Mouse (Mus musculus) intestine, embryonic 15.5 days (tissue): Measurements from ENCODE around the gene Ablim1. TPM values are rescaled to one million over a fixed set of nuclear protein-coding genes. Genes with fewer than 3 reads are reported as not detected.
A peak's percentile ranks its signal among the peaks of the same experiment; 100 is the strongest.

ENCODE experiments used
- ATAC-seq: fragments of 200-750 bp; cut with Nextera tagmentation; 2 replicates; pipeline ENCODE4 v1.8.0; 2017; ENCODE audit warnings: moderate TSS enrichment, moderate library complexity
- H3K27ac ChIP-seq: fragments of 300-500 bp; sonication (generic); 2 replicates; pipeline ENCODE4 v1.5.1; 2015; ENCODE audit warnings: mild to moderate bottlenecking, inconsistent platforms
- H3K27me3 ChIP-seq: fragments of 300-500 bp; sonication (generic); replicated peaks from 2 replicates; pipeline ENCODE4 v1.6.1; 2015; ENCODE audit warnings: inconsistent platforms
- H3K36me3 ChIP-seq: fragments of 300-500 bp; sonication (generic); 2 replicates; pipeline ENCODE4 v1.6.1; 2015; ENCODE audit warnings: inconsistent platforms
- H3K4me1 ChIP-seq: fragments of 300-500 bp; sonication (generic); replicated peaks from 2 replicates; pipeline ENCODE4 v1.6.1; 2015; ENCODE audit warnings: inconsistent platforms
- H3K4me2 ChIP-seq: fragments of 300-500 bp; sonication (generic); replicated peaks from 2 replicates; pipeline ENCODE4 v1.6.1; 2015; ENCODE audit warnings: mild to moderate bottlenecking, inconsistent platforms
- H3K4me3 ChIP-seq: fragments of 300-500 bp; sonication (generic); replicated peaks from 2 replicates; pipeline ENCODE4 v1.5.1; 2015; ENCODE audit warnings: inconsistent platforms
- H3K9ac ChIP-seq: fragments of 300-500 bp; sonication (generic); 2 replicates; pipeline ENCODE4 v1.6.1; 2015; ENCODE audit warnings: inconsistent platforms
- H3K9me3 ChIP-seq: fragments of 300-500 bp; sonication (generic); 2 replicates; pipeline ENCODE4 v1.6.1; 2016; ENCODE audit warnings: inconsistent platforms
- WGBS: fragments of 180-500 bp; shearing (Covaris S2); methylation state at CpG from one replicate; pipeline ENCODE4 v1.1.7; 2015; 5-methylcytosine and 5-hydroxymethylcytosine counted together
- polyA plus RNA-seq: library from polyadenylated mRNA; unstranded; fragments of >200 nt; fragmentation: Nextera tagmentation; extraction: Ambion mirVana; gene quantifications from 2 replicates; pipeline ENCODE4 v1.2.1, GENCODE M21; 2015

The Ablim1 gene
- polyA plus RNA-seq, 1 experiment from 2014 or later = 31.2 TPM

GRCm38 (mm10) chr19:57088804-57089369 is 225.8 kb downstream of the Ablim1 start:
- no peak for ATAC-seq
- Histone ChIP-seq H3K4me1 (no peaks in the 10 kb centered on the region), H3K4me3 (no peak overlapping the region), H3K9me3 (no peaks in the 10 kb centered on the region), H3K27me3 (no peaks in the 10 kb centered on the region), H3K4me2 (no peak overlapping the region), H3K27ac (no peak overlapping the region), H3K36me3 (no peaks in the 10 kb centered on the region), H3K9ac (no peak overlapping the region)
- 69% methylated on average over 2 of the region's 2 CpGs for WGBS

- Histone ChIP-seq H3K4me3 (no peak overlapping the region), H3K36me3 (no peaks in the 10 kb centered on the region), H3K4me2 (no peak overlapping the region), H3K4me1 (0 out of 2 replicates have a peak, but pooled peaks cover 5% of the 10 kb centered on the region), H3K9ac (no peak overlapping the region), H3K9me3 (no peaks in the 10 kb centered on the region), H3K27ac (no peak overlapping the region), H3K27me3 (no peaks in the 10 kb centered on the region)
- ATAC-seq = no peak
- 93% methylated on average over 5 of the region's 5 CpGs for WGBS
Measured at GRCm38 (mm10) chr19:57084520-57085166, 230.1 kb downstream of the Ablim1 start.

- H3K36me3 ChIP-seq = no peaks in the 10 kb centered on the region
- H3K4me3 ChIP-seq = no peak overlapping the region
- WGBS = 91% methylated on average over 2 of the region's 2 CpGs
- no peak for ATAC-seq
- H3K4me1 ChIP-seq = peaks cover 10% of the 10 kb centered on the region; the same call in 1 of the 2 replicates
- no peak overlapping the region for H3K4me2 ChIP-seq
- H3K9ac ChIP-seq = no peak overlapping the region
- H3K27ac ChIP-seq = no peak overlapping the region
- no peaks in the 10 kb centered on the region for H3K9me3 ChIP-seq
- no peaks in the 10 kb centered on the region for H3K27me3 ChIP-seq
Measured at GRCm38 (mm10) chr19:57083887-57084286, 230.8 kb downstream of the Ablim1 start.

GRCm38 (mm10) chr19:57083183-57083555 is 231.6 kb downstream of the Ablim1 start:
- Histone ChIP-seq H3K27me3 (no peaks in the 10 kb centered on the region), H3K4me3 (no peak overlapping the region), H3K4me1 (peaks cover 13% of the 10 kb centered on the region; the same call in 1 of the 2 replicates), H3K36me3 (no peaks in the 10 kb centered on the region), H3K4me2 (no peak overlapping the region), H3K9me3 (no peaks in the 10 kb centered on the region), H3K9ac (no peak overlapping the region), H3K27ac (no peak overlapping the region)
- no peak for ATAC-seq
- 69% methylated on average over 10 of the region's 10 CpGs for WGBS

- Histone ChIP-seq H3K27ac (no peak overlapping the region), H3K4me1 (peaks cover 16% of the 10 kb centered on the region; the same call in 1 of the 2 replicates), H3K36me3 (no peaks in the 10 kb centered on the region), H3K9ac (no peak overlapping the region), H3K27me3 (no peaks in the 10 kb centered on the region), H3K4me2 (no peak overlapping the region), H3K4me3 (no peak overlapping the region), H3K9me3 (no peaks in the 10 kb centered on the region)
- WGBS = 66% methylated on average over 17 of the region's 17 CpGs
- no peak for ATAC-seq
Measured at GRCm38 (mm10) chr19:57082454-57083182, 232.1 kb downstream of the Ablim1 start.

- H3K9ac ChIP-seq = no peak overlapping the region
- no peak overlapping the region for H3K4me2 ChIP-seq
- H3K27me3 ChIP-seq = no peaks in the 10 kb centered on the region
- WGBS = 36% methylated on average over 4 of the region's 4 CpGs
- no peaks in the 10 kb centered on the region for H3K9me3 ChIP-seq
- ATAC-seq = no peak
- no peaks in the 10 kb centered on the region for H3K36me3 ChIP-seq
- no peak overlapping the region for H3K4me3 ChIP-seq
- H3K4me1 ChIP-seq = peaks cover 16% of the 10 kb centered on the region; the same call in 1 of the 2 replicates
- H3K27ac ChIP-seq = no peak overlapping the region
Measured at GRCm38 (mm10) chr19:57081536-57081935, 233.2 kb downstream of the Ablim1 start.

GRCm38 (mm10) chr19:57079606-57079981 is 235.1 kb downstream of the Ablim1 start:
- H3K9me3 ChIP-seq = no peaks in the 10 kb centered on the region
- H3K27ac ChIP-seq = no peak overlapping the region
- H3K9ac ChIP-seq = no peak overlapping the region
- H3K27me3 ChIP-seq = no peaks in the 10 kb centered on the region
- H3K4me3 ChIP-seq = no peak overlapping the region
- no peak overlapping the region for H3K4me2 ChIP-seq
- no peaks in the 10 kb centered on the region for H3K36me3 ChIP-seq
- 88% methylated on average over 3 of the region's 3 CpGs for WGBS
- peak; percentile 46 for ATAC-seq
- H3K4me1 ChIP-seq = peaks cover 16% of the 10 kb centered on the region; the same call in 1 of the 2 replicates

GRCm38 (mm10) chr19:57078867-57079605 is 235.7 kb downstream of the Ablim1 start:
- H3K27me3 ChIP-seq = no peaks in the 10 kb centered on the region
- H3K4me1 ChIP-seq = peaks cover 16% of the 10 kb centered on the region; the same call in 1 of the 2 replicates
- peak; percentile 73 for ATAC-seq
- H3K36me3 ChIP-seq = no peaks in the 10 kb centered on the region
- H3K4me2 ChIP-seq = no peak overlapping the region
- no peak overlapping the region for H3K27ac ChIP-seq
- no peaks in the 10 kb centered on the region for H3K9me3 ChIP-seq
- WGBS = 63% methylated on average over 10 of the region's 10 CpGs
- no peak overlapping the region for H3K9ac ChIP-seq
- no peak overlapping the region for H3K4me3 ChIP-seq

GRCm38 (mm10) chr19:57077826-57078699 is 236.7 kb downstream of the Ablim1 start:
- Histone ChIP-seq H3K4me2 (no peak overlapping the region), H3K9ac (no peak overlapping the region), H3K36me3 (no peaks in the 10 kb centered on the region), H3K27me3 (no peaks in the 10 kb centered on the region), H3K4me1 (peaks cover 21% of the 10 kb centered on the region), H3K4me3 (no peak overlapping the region), H3K9me3 (no peaks in the 10 kb centered on the region), H3K27ac (no peak overlapping the region)
- 69% methylated on average over 13 of the region's 13 CpGs for WGBS
- ATAC-seq = no peak

- WGBS = 69% methylated on average over 4 of the region's 4 CpGs
- H3K27ac ChIP-seq = no peak overlapping the region
Measured at GRCm38 (mm10) chr19:57073450-57073849, 241.3 kb downstream of the Ablim1 start.

GRCm38 (mm10) chr19:57072756-57073155 is 242.0 kb downstream of the Ablim1 start:
- Histone ChIP-seq H3K36me3 (no peaks in the 10 kb centered on the region), H3K27ac (no peak overlapping the region), H3K9ac (no peak overlapping the region), H3K9me3 (no peaks in the 10 kb centered on the region), H3K4me1 (peaks cover 5% of the 10 kb centered on the region; the same call in 1 of the 2 replicates), H3K4me3 (no peak overlapping the region), H3K4me2 (no peak overlapping the region), H3K27me3 (no peaks in the 10 kb centered on the region)
- ATAC-seq = no peak
- 49% methylated on average over 3 of the region's 3 CpGs for WGBS

More at GRCm38 (mm10) chr19:57073450-57073849, 241.3 kb downstream of the Ablim1 start:
- no peak for ATAC-seq
- Histone ChIP-seq H3K9me3 (no peaks in the 10 kb centered on the region), H3K36me3 (no peaks in the 10 kb centered on the region), H3K4me3 (no peak overlapping the region), H3K27me3 (no peaks in the 10 kb centered on the region), H3K4me2 (no peak overlapping the region), H3K9ac (no peak overlapping the region), H3K4me1 (peaks cover 8% of the 10 kb centered on the region; the same call in 1 of the 2 replicates)
